Mouse (Mus musculus) testis, adult 2 months (tissue): ENCODE results near the gene Rasa3.

Source experiments
- CTCF ChIP-seq: fragments of 200-500 bp; IDR thresholded peaks from 2 replicates; pipeline ENCODE4 v1.5.1; 2012; ENCODE audit warnings: low read depth, mild to moderate bottlenecking, inconsistent platforms, low read length, moderate library complexity; ENCODE audit not compliant: control insufficient read depth, insufficient read depth, insufficient replicate concordance
- POLR2A ChIP-seq: fragments of 200-500 bp; IDR thresholded peaks from 2 replicates; pipeline ENCODE4 v1.6.1; 2012; ENCODE audit warnings: low read depth, mild to moderate bottlenecking, inconsistent platforms, low read length, moderate library complexity; ENCODE audit not compliant: control insufficient read depth

DNA sequence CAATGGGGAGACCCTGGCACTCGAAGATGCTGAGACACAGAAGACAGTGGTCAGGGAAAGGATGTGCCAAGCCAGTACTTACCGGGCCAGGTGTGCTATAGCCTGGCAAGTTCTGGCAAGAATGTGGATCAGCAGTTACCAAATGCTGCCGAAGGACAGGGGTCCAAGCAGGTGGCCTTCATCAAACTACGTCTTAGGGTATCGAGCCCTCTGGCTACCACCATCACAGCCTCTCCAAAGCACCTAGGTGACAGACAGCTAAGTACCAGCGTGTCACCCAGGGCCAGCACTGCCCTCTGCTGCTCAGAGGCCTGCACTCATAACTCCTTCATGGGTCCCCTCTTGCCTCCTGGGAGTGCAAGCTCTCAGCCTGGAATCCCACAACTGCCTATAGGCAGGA, 81.5 kb downstream of the Rasa3 start:
- TF ChIP-seq POLR2A = no peak
- TF ChIP-seq CTCF = no peak
